Mouse (Mus musculus) spleen, adult 2 months (tissue): ENCODE measurements around the gene Cyp3a44. TPM values are rescaled to one million over a fixed set of nuclear protein-coding genes. Genes with fewer than 3 reads are reported as not detected.
"Not testable (repeated sequence)": the region's sequence is repeated elsewhere in the genome, so short reads cannot be mapped to it uniquely, and the experiment has no call there.

Source experiments
- DNase-seq, 2 experiments: peaks; one replicate each; pipeline versions ENCODE4 v3.0.0 to v3.0.0-alpha.2; 2012 to 2021; ENCODE audit warnings: low spot score in 2 of 2, low read depth in 1 of 2
- H3K27ac ChIP-seq: fragments of 200-500 bp; 2 replicates; pipeline ENCODE4 v1.5.1; 2012; ENCODE audit warnings: low read length, inconsistent platforms; ENCODE audit not compliant: insufficient read depth
- H3K27me3 ChIP-seq: fragments of 200-500 bp; 2 replicates; pipeline ENCODE4 v1.6.1; 2012; ENCODE audit warnings: mild to moderate bottlenecking, moderate library complexity, low read length, inconsistent platforms; ENCODE audit not compliant: control insufficient read depth, insufficient read depth
- H3K36me3 ChIP-seq: fragments of 200-500 bp; 2 replicates; pipeline ENCODE4 v1.6.1; 2012; ENCODE audit warnings: mild to moderate bottlenecking, low read length, inconsistent platforms; ENCODE audit not compliant: control insufficient read depth, insufficient read depth
- H3K4me1 ChIP-seq: fragments of 200-500 bp; 2 replicates; pipeline ENCODE4 v1.6.1; 2011; ENCODE audit warnings: inconsistent platforms; ENCODE audit not compliant: control insufficient read depth, insufficient read depth, insufficient read length
- H3K4me3 ChIP-seq: fragments of 200-500 bp; 2 replicates; pipeline ENCODE4 v1.5.1; 2011; ENCODE audit warnings: mild to moderate bottlenecking, inconsistent platforms; ENCODE audit not compliant: insufficient read depth, insufficient read length; ENCODE audit errors: extremely low read depth
- WGBS: fragments of 180-500 bp; shearing (Covaris S2); methylation state at CpG from one replicate; pipeline ENCODE4 v1.1.7; 2018; 5-methylcytosine and 5-hydroxymethylcytosine counted together
- polyA plus RNA-seq: library from polyadenylated mRNA; depleted of rRNA; stranded (reverse); fragments of >200 nt; gene quantifications from 2 replicates; pipeline ENCODE4 v1.2.3, GENCODE M21; 2012; rRNA removed

Cyp3a44 gene
- polyA plus RNA-seq: not detected in 2 replicates

- not testable (repeated sequence) for H3K4me3 ChIP-seq, DNase-seq, H3K4me1 ChIP-seq, H3K27ac ChIP-seq, H3K27me3 ChIP-seq, H3K36me3 ChIP-seq
- WGBS: 69% methylated on average over 2 of the region's 2 CpGs
These were observed at the start of gene Cyp3a44 for GRCm38 (mm10) chr5:145805796-145806195. Gene Cyp3a44, minus strand, starts transcription at chr5:145805874.

- not testable (repeated sequence) for DNase-seq, H3K27ac ChIP-seq, H3K27me3 ChIP-seq, H3K36me3 ChIP-seq, H3K4me1 ChIP-seq, H3K4me3 ChIP-seq
These were observed 5.4 kb downstream of the Cyp3a44 start for GRCm38 (mm10) chr5:145800229-145800628.

- not testable (repeated sequence) for H3K27ac ChIP-seq, H3K4me3 ChIP-seq, H3K4me1 ChIP-seq, DNase-seq, H3K36me3 ChIP-seq, H3K27me3 ChIP-seq
These were observed 12.4 kb downstream of the Cyp3a44 start for GRCm38 (mm10) chr5:145793232-145793631.

GRCm38 (mm10) chr5:145737512-145737911 lies 68.2 kb downstream of the Cyp3a44 start:
- H3K4me3 ChIP-seq, H3K27me3 ChIP-seq, H3K27ac ChIP-seq, H3K4me1 ChIP-seq, H3K36me3 ChIP-seq, DNase-seq: not testable (repeated sequence)
- 74% methylated on average over 3 of the region's 3 CpGs for WGBS

Other genes with a start within 250 kb of the Cyp3a44 start
- not detected in 2 replicates for gene Cyp3a41b, start 221.1 kb downstream of the Cyp3a44 start, polyA plus RNA-seq
- gene Cyp3a41a, start 85.7 kb downstream of the Cyp3a44 start, polyA plus RNA-seq: 0.04 TPM in 1 of 2 replicates, not detected in the other
- 0.05 TPM in 1 of 2 replicates, not detected in the other for gene Cyp3a11, start 74.1 kb upstream of the Cyp3a44 start, polyA plus RNA-seq
- gene Cyp3a25, start 203.7 kb upstream of the Cyp3a44 start, polyA plus RNA-seq: not detected in 2 replicates